Mouse (Mus musculus): ENCODE measurements around the gene Dr1.
"Not testable (repeated sequence)": the region's sequence is repeated elsewhere in the genome, so short reads cannot be mapped to it uniquely, and the experiment has no call there.

Dr1 gene

DNA sequence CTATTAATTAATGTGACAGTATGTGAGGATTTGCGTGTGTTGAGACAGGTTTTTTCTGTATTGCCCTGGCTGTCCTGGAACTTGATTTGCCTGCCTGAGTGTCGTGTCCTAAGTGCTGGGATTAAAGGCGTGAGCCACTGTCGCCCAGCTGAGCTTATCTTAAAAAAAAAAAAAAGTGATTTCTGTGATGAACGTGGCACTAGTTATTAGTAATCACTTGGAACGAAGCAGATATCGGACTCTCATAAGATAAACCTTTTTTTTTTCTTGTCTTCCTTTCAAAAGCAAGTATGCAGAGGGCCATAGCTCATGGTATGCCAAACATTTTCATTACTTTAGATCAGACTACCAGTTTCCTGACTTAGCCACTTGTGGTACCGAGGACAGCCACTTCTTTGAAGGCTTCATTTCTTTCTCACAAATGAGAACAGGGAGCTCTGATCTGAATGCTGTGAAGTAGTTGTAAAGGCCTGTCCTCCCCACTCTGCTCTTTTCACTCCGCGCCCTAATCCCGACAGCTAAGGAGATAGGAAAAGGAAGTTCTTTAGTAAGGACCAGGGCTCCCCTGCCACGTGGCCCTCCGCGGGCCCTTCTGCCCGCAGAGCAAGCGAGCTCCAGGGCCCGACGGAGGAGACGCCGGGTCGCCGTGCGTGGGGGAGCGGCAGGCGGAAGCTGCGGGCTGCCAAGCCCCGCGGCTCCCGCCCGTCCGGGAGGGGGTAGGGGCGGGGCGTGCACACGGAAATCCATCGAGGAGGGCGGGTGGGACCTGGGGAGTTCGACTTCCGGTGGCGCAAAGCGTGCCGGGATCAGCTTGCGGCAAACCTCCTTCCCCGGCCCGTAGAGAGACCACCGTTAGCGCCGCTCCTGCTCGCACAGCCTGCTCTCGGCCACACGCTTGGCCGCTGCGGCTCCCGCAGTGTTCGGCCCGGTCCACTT lies at the start of gene Dr1:
TSS of gene Dr1 (plus strand) at position 771 of the 936 bp plus-strand sequence.
- peak; percentile 91 for DNase-seq (ENCODE audit: low read depth, low spot score)

- DNase-seq (ENCODE audit: low read depth, low spot score), result no peak
These were observed 44.6 kb upstream of the Dr1 start for GRCm38 (mm10) chr5:108224077-108224476.

DNA sequence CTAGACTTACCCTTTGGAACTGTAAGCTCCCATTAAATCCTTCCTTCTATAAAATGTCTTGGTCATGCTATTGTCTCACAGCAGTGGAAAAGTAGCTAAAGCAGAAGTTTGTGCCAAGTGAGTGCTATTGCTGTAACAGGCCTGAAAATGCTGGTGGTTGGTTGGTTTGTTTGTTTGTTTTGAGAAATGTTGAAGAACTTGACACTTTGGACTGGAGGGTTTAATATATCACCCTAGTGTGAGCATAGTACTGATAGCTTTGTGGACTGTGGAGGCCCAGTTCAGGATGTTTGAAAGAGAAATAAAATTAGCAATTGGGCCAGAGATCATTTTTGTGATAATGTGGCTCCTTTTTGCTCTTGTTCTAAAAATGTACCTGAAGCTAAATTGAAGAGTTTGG lies 42.5 kb upstream of the Dr1 start:
- no peak for DNase-seq (ENCODE audit: low read depth, low spot score)

DNA sequence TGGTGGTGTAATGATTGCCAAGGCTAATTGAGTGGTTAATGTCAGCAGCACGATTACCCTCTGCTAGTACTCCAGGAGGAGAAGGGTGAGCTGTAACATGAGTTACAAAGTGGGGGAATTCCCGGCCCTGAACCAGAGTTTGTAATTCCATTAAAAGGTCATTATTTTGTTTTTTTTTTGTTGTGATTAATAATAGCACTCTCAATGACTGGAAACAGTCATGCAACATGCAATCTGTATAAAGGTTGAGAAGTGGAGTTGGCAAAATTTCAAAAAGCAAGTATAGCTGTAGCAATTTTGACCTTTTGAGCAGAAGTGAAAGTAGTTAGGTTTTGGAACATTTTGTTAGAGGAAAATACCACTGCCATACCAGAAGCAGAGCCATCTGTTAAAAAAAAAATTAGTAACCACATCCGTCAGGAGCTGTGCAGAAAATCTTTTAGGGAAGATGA lies 22.4 kb upstream of the Dr1 start:
- DNase-seq (ENCODE audit: low read depth, low spot score), result no peak

GRCm38 (mm10) chr5:108250033-108250432 lies 18.7 kb upstream of the Dr1 start:
- DNase-seq (ENCODE audit: low read depth, low spot score), result no peak

- no peak for DNase-seq (ENCODE audit: low read depth, low spot score)
These were observed 13.4 kb upstream of the Dr1 start for GRCm38 (mm10) chr5:108255259-108255658.

DNA sequence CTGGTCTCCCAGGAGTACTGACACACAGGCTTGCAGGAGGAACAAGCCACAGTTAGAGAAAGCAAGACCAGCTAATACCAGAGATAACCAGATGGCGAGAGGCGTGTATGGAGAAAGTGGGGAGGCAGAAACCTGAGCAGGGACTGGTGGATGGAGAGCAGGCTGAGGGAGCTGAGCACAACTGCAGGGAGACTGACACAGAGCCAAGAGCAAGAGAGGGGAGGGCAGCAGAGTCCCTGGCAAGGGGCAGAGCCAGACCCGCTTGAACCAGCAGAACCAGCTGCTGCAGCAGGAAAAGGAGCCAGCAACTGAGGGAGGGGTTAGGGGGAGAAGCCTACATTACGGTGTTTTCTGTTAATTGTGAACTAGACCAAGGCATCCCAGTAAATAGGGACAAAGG lies 6.0 kb upstream of the Dr1 start:
- peak; percentile 16 for DNase-seq (ENCODE audit: low read depth, low spot score)

DNA sequence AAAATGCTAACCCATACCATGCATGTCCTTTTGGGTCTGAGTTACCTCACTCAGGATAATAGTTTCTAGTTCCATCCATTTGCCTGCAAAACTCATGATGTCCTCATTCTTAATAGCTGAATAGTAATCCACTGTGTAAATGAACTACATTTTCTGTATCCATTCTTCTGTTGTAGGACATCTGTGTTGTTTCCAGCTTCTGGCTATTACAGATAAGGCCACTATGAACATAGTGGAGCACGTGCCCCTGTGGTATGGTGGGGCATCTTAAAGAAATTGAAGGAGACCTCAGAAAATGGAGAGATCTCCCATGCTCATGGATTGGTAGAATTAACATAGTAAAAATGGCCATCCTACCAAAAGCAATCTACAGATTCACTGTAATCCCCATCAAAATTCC lies 4.9 kb upstream of the Dr1 start:
- not testable (repeated sequence) for DNase-seq (ENCODE audit: low read depth, low spot score)

- no peak for DNase-seq (ENCODE audit: low read depth, low spot score)
These were observed 1.7 kb upstream of the Dr1 start for GRCm38 (mm10) chr5:108266990-108267389.

DNA sequence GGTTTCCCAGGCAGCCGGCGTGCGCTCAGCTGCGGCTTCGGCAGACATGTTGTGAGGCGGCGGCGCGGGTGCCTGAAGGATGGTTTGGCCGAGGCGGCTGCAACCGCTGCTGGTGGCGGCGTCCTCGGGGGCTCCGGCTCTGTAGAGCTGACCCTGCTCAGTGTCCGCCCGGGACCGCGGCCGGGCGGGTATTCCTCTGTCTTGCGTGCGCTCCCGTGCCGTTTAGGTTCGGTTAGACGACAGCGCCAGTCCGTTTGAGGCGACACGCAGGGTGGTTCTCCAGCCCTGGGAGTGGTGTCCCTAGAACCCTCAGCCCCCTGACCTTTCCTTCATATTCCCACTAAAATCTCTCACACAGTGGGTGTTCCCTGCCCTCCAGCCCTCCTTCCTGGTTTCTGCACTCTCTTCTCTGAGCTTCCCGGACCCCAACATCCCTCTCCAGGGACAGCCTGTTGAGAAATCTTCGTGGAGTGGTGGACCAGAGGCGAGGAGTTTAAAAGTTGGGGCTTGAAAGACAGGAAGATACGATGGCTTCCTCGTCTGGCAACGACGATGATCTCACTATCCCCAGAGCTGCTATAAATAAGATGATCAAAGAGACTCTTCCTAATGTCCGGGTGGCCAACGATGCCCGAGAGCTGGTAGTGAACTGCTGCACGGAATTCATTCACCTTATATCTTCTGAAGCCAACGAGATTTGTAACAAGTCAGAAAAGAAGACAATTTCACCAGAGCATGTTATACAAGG lies 540 bp downstream of the Dr1 start:
- DNase-seq (ENCODE audit: low read depth, low spot score), result peak; percentile 17

- DNase-seq (ENCODE audit: low read depth, low spot score), result no peak
These were observed 1.1 kb downstream of the Dr1 start for GRCm38 (mm10) chr5:108269811-108270151.

DNA sequence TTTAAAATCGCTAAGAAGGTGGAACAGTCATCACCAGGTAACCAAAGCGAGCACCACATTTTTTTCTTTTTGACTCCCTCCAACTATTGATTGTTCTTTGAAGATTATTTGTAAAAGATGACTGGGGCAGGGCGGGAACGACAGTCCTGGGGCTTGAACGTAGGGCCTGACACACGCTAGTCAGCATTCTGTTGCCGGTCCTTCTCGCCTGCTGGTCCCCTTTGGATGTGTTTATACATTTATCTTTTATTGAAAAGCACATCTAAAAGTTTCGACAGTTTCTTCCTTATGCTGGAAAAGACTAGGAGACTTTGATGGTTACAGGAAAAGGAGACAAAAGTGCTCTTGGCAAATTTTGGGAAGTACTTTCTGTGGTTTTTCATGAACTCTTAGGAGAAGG lies 1.7 kb downstream of the Dr1 start:
- no peak for DNase-seq (ENCODE audit: low read depth, low spot score)

- DNase-seq (ENCODE audit: low read depth, low spot score), result not testable (repeated sequence)
These were observed 2.6 kb downstream of the Dr1 start for GRCm38 (mm10) chr5:108271345-108271744.

GRCm38 (mm10) chr5:108286957-108287356 lies 18.3 kb downstream of the Dr1 start:
- DNase-seq (ENCODE audit: low read depth, low spot score), result no peak

GRCm38 (mm10) chr5:108301567-108301966 lies 32.9 kb downstream of the Dr1 start:
- no peak for DNase-seq (ENCODE audit: low read depth, low spot score)

- peak; percentile 89 for DNase-seq (ENCODE audit: low read depth, low spot score)
These were observed 43.7 kb downstream of the Dr1 start, which contains the start of gene Pigg for GRCm38 (mm10) chr5:108312224-108313064. TSS of gene Pigg (plus strand) at chr5:108312609.

DNA sequence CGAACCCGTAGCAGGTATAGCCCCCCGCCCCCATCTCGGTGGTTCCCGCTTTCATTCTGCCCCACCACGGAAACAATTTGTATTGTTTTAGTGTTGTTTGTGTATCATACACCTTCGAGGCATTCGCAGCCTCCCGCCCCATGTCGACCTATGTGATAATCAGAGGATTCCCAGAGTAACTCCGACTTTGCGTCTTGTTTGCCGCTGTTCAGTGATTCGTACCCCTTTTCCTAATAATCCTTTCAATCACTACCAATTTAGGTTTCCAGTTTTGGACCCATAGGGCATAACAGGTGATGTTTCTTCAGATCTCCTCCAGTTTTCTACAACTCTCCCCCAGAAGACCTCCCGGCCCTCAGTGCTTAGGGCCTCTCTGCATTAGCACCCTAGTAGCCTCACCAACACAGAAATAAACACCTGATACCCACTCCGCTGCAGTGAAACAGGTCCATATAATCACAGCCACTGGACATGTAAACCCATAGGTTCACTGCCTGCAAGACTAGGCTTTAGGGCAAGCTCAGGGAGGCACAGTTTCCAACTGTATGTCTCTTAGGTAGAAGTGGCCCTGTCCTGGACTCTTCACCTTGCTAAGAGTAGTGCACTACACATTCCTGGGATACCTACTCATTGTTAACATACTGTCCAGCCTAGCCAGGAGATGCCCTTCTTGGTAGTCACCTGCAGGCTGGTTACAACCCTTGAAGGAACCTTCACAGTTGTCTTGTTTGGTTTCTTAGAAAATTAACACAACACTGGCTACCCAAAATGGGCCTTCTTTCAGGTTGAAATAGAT lies 44.6 kb downstream of the Dr1 start:
- DNase-seq (ENCODE audit: low read depth, low spot score), result no peak

Data from mesoderm, embryonic 11.5 days (tissue).